Mouse (Mus musculus) brain, embryonic 14.5 days (tissue): ENCODE measurements around the gene Dad1.

ENCODE experiments used
- CTCF ChIP-seq: fragments of 200-500 bp; IDR thresholded peaks from 2 replicates; pipeline ENCODE4 v1.5.1; 2012; ENCODE audit warnings: inconsistent platforms, mild to moderate bottlenecking, moderate library complexity, borderline replicate concordance; ENCODE audit not compliant: insufficient read depth, insufficient read length; ENCODE audit errors: extremely low read depth
- POLR2A ChIP-seq: fragments of 200-500 bp; IDR thresholded peaks from 2 replicates; pipeline ENCODE4 v1.6.1; 2012; ENCODE audit warnings: mild to moderate bottlenecking, inconsistent platforms, borderline replicate concordance; ENCODE audit not compliant: poor library complexity, insufficient read depth, insufficient read length, severe bottlenecking; ENCODE audit errors: extremely low read depth

DNA sequence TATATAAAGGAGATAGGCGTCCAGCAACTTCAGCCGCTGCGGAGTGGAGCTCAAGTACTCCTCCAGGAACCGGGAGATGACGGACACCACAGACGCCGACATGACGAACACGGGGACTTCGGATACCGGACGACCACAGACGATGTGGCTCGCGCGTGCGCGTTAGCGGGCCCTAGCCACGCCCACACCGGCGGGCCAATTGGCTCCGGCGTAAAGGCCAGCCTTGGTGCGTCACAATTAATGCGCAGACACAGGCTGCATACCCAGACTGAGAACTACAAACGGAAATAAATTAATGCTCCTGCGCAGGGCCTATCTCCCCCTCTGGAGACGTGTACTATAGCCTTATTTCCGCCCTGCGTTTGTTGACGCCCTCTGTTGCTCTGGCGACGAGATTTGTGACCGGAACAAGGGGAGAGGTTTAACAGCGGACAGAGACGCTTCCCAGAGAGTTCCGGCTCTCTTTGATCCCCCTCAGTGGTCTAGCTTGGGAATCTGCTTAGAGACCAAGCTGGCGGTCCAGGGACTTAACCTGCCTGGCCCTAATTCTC lies at the start of gene Dad1, which contains the start of gene Abhd4:
- peak; percentile 67; the same call in 1 of the 2 replicates for TF ChIP-seq POLR2A
- TF ChIP-seq CTCF: 0 out of 2 replicates have a peak, but pooled peaks have one; percentile 9
